Mouse (Mus musculus) heart, embryonic 11.5 days (tissue): Measurements from ENCODE around the gene Actn1. TPM values are rescaled to one million over a fixed set of nuclear protein-coding genes. Genes with fewer than 3 reads are reported as not detected.
A peak's percentile ranks its signal among the peaks of the same experiment; 100 is the strongest.

Experiments used
- ATAC-seq: fragments of 200-750 bp; cut with Nextera tagmentation; replicated peaks from 2 replicates; pipeline ENCODE4 v1.8.0; 2017; ENCODE audit warnings: moderate library complexity; ENCODE audit not compliant: insufficient number of reproducible peaks, low FRiP score, low TSS enrichment
- H3K27ac ChIP-seq: fragments of 300-500 bp; sonication (generic); 2 replicates; pipeline ENCODE4 v1.5.1; 2014; ENCODE audit warnings: mild to moderate bottlenecking, low read depth, low read length
- H3K27me3 ChIP-seq: fragments of 300-500 bp; sonication (generic); 2 replicates; pipeline ENCODE4 v1.6.1; 2014; ENCODE audit warnings: mild to moderate bottlenecking, low read length, mixed read lengths; ENCODE audit not compliant: control insufficient read depth, insufficient read depth
- H3K36me3 ChIP-seq: fragments of 300-500 bp; sonication (generic); 2 replicates; pipeline ENCODE4 v1.6.1; 2014; ENCODE audit warnings: mild to moderate bottlenecking, low read length, moderate library complexity, mixed read lengths; ENCODE audit not compliant: control insufficient read depth, insufficient read depth
- H3K4me1 ChIP-seq: fragments of 300-500 bp; sonication (generic); 2 replicates; pipeline ENCODE4 v1.6.1; 2014; ENCODE audit warnings: low read length; ENCODE audit not compliant: control insufficient read depth, insufficient read depth
- H3K4me2 ChIP-seq: fragments of 300-500 bp; sonication (generic); 2 replicates; pipeline ENCODE4 v1.6.1; 2014; ENCODE audit warnings: mild to moderate bottlenecking, moderate library complexity
- H3K4me3 ChIP-seq: fragments of 300-500 bp; sonication (generic); 2 replicates; pipeline ENCODE4 v1.5.1; 2014; ENCODE audit warnings: low read depth, low read length
- H3K9ac ChIP-seq: fragments of 300-500 bp; sonication (generic); 2 replicates; pipeline ENCODE4 v1.6.1; 2014; ENCODE audit warnings: mild to moderate bottlenecking, low read depth, low read length, moderate library complexity
- H3K9me3 ChIP-seq: fragments of 300-500 bp; sonication (generic); replicated peaks from 2 replicates; pipeline ENCODE4 v1.6.1; 2016; ENCODE audit warnings: low read length; ENCODE audit not compliant: control insufficient read depth
- WGBS: fragments of 180-500 bp; shearing (Covaris S2); extraction: QIAGEN DNeasy Blood & Tissue Kit; methylation state at CpG from one replicate; pipeline ENCODE4 v1.1.7; 2014; ENCODE audit not compliant: insufficient replicate concordance; 5-methylcytosine and 5-hydroxymethylcytosine counted together
- polyA plus RNA-seq: library from polyadenylated mRNA; unstranded; fragments of >200 nt; fragmentation: Nextera tagmentation; extraction: Ambion mirVana; gene quantifications from 2 replicates; pipeline ENCODE4 v1.2.1, GENCODE M21; 2014

Actn1 gene
- polyA plus RNA-seq, 1 experiment from 2014 or later = 53.2 TPM

- H3K36me3 ChIP-seq = peaks cover 3% of the 10 kb centered on the region; the same call in 1 of the 2 replicates
- H3K4me2 ChIP-seq = peak overlapping the region; percentile 86
- ATAC-seq = no peak; the same call in 1 of the 2 replicates
- no peak overlapping the region for H3K4me3 ChIP-seq
- H3K27me3 ChIP-seq = no peaks in the 10 kb centered on the region
- WGBS = 14% methylated on average over 6 of the region's 6 CpGs
- H3K27ac ChIP-seq = peak overlapping the region; percentile 77
- H3K4me1 ChIP-seq = peaks cover 28% of the 10 kb centered on the region
- peak overlapping the region; percentile 54; the same call in 1 of the 2 replicates for H3K9ac ChIP-seq
- H3K9me3 ChIP-seq = no peaks in the 10 kb centered on the region
These were observed 129.4 kb downstream of the Actn1 start for GRCm38 (mm10) chr12:80130558-80131358.

GRCm38 (mm10) chr12:80129531-80129930 is 130.6 kb downstream of the Actn1 start:
- Histone ChIP-seq H3K9ac (no peak overlapping the region), H3K4me1 (peaks cover 24% of the 10 kb centered on the region), H3K9me3 (no peaks in the 10 kb centered on the region), H3K27me3 (no peaks in the 10 kb centered on the region), H3K4me3 (no peak overlapping the region), H3K4me2 (no peak overlapping the region), H3K36me3 (peaks cover 3% of the 10 kb centered on the region; the same call in 1 of the 2 replicates), H3K27ac (no peak overlapping the region)
- ATAC-seq = no peak
- WGBS = 90% methylated on average over 8 of the region's 8 CpGs

- Histone ChIP-seq H3K4me1 (peaks cover 44% of the 10 kb centered on the region), H3K9me3 (no peaks in the 10 kb centered on the region)
These were observed 132.9 kb downstream of the Actn1 start for GRCm38 (mm10) chr12:80127191-80127762.

GRCm38 (mm10) chr12:80125316-80125715 is 134.9 kb downstream of the Actn1 start:
- Histone ChIP-seq H3K9me3 (no peaks in the 10 kb centered on the region), H3K9ac (no peak overlapping the region), H3K36me3 (peaks cover 5% of the 10 kb centered on the region; the same call in 1 of the 2 replicates), H3K4me1 (peaks cover 26% of the 10 kb centered on the region), H3K27me3 (no peaks in the 10 kb centered on the region), H3K4me3 (no peak overlapping the region), H3K4me2 (no peak overlapping the region), H3K27ac (no peak overlapping the region)
- WGBS = 92% methylated on average over 5 of the region's 5 CpGs
- ATAC-seq = no peak

More at GRCm38 (mm10) chr12:80127191-80127762, 132.9 kb downstream of the Actn1 start:
- Histone ChIP-seq H3K4me3 (no peak overlapping the region), H3K36me3 (peaks cover 3% of the 10 kb centered on the region; the same call in 1 of the 2 replicates), H3K9ac (no peak overlapping the region), H3K4me2 (no peak overlapping the region), H3K27ac (no peak overlapping the region), H3K27me3 (no peaks in the 10 kb centered on the region)
- ATAC-seq = no peak
- 89% methylated on average over 5 of the region's 5 CpGs for WGBS

GRCm38 (mm10) chr12:80124756-80125155 is 135.4 kb downstream of the Actn1 start:
- WGBS = 69% methylated on average over 3 of the region's 3 CpGs
- H3K4me2 ChIP-seq = no peak overlapping the region
- H3K27me3 ChIP-seq = no peaks in the 10 kb centered on the region
- no peaks in the 10 kb centered on the region for H3K9me3 ChIP-seq
- H3K36me3 ChIP-seq = peaks cover 9% of the 10 kb centered on the region; the same call in 1 of the 2 replicates
- no peak overlapping the region for H3K27ac ChIP-seq
- H3K9ac ChIP-seq = no peak overlapping the region
- no peak overlapping the region for H3K4me3 ChIP-seq
- ATAC-seq = no peak
- peaks cover 20% of the 10 kb centered on the region for H3K4me1 ChIP-seq

- Histone ChIP-seq H3K27ac (peak overlapping the region; percentile 15; the same call in 1 of the 2 replicates), H3K4me1 (peaks cover 20% of the 10 kb centered on the region), H3K4me2 (no peak overlapping the region), H3K4me3 (no peak overlapping the region), H3K9ac (peak overlapping the region; percentile 28; the same call in 1 of the 2 replicates), H3K36me3 (peaks cover 12% of the 10 kb centered on the region; the same call in 1 of the 2 replicates), H3K27me3 (no peaks in the 10 kb centered on the region), H3K9me3 (no peaks in the 10 kb centered on the region)
- 68% methylated on average over 3 of the region's 3 CpGs for WGBS
- ATAC-seq = no peak
These were observed 136.0 kb downstream of the Actn1 start for GRCm38 (mm10) chr12:80124211-80124610.

GRCm38 (mm10) chr12:80123227-80123803 is 136.9 kb downstream of the Actn1 start:
- ATAC-seq = 0 out of 2 replicates have a peak, but pooled peaks have one; percentile 57
- 0 out of 2 replicates have a peak overlapping the region, but pooled peaks have one; percentile 14 for H3K4me2 ChIP-seq
- H3K27ac ChIP-seq = peak overlapping the region; percentile 77

GRCm38 (mm10) chr12:80121438-80121837 is 138.7 kb downstream of the Actn1 start:
- no peak overlapping the region for H3K9ac ChIP-seq
- ATAC-seq = no peak
- WGBS = 82% methylated on average over 1 of the region's 1 CpGs
- H3K4me3 ChIP-seq = no peak overlapping the region
- 0 out of 2 replicates have a peak, but pooled peaks cover 9% of the 10 kb centered on the region for H3K36me3 ChIP-seq
- no peaks in the 10 kb centered on the region for H3K27me3 ChIP-seq
- no peaks in the 10 kb centered on the region for H3K9me3 ChIP-seq
- H3K4me2 ChIP-seq = no peak overlapping the region
- peaks cover 25% of the 10 kb centered on the region for H3K4me1 ChIP-seq
- no peak overlapping the region for H3K27ac ChIP-seq

More at GRCm38 (mm10) chr12:80123227-80123803, 136.9 kb downstream of the Actn1 start:
- peaks cover 20% of the 10 kb centered on the region for H3K4me1 ChIP-seq
- H3K27me3 ChIP-seq = no peaks in the 10 kb centered on the region
- H3K4me3 ChIP-seq = no peak overlapping the region
- whole genome bisulfite sequencing = 40% methylated on average over 4 of the region's 4 CpGs
- H3K9ac ChIP-seq = peak overlapping the region; percentile 23; the same call in 1 of the 2 replicates
- H3K36me3 ChIP-seq = peaks cover 12% of the 10 kb centered on the region; the same call in 1 of the 2 replicates
- no peaks in the 10 kb centered on the region for H3K9me3 ChIP-seq
